In the genomic region with DNA sequence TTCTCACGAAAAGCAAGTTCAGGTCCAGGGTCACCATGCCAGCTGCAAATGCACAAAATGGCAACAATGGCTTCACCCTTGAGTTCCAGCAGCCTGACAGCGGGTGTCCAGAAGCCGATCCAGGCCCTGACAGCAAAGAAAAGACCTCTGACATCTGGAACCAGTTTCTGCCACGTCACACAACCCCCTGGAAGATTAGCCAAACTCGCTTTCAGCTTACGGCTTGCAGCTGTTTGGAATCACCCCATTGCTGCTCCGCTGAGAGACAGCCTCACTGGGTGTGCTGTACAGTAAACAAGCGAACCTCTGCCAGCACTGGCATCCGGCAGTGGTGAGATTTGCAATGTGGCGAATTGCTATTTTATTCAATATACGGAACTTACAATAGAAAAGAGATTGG, we compare ENCODE assay signal across 9 mouse cellular contexts. TPM values are rescaled to one million over a fixed set of nuclear protein-coding genes. Genes with fewer than 3 reads are reported as not detected.
DNase-seq lines count a peak whose midpoint lies in the region; ATAC-seq and TF ChIP-seq lines count a peak whose summit lies in the region.
"Had no signal": no experiment of that assay in that cellular context is flagged by ENCODE, and none has a peak within 500 bp of the region (broad histone marks: within the 10 kb centered on the region; RNA-seq: fewer than 3 reads in every experiment).

No protein-coding gene starts in this region.

- WGBS in forebrain, embryonic 14.5 days, result 85% methylated on average over 11 of the region's 11 CpGs
- WGBS in forebrain, embryonic 11.5 days, result 67% methylated on average over 11 of the region's 11 CpGs
- 48% methylated on average over 11 of the region's 11 CpGs for WGBS in lung, embryonic 16.5 days

- H3K9ac ChIP-seq in forebrain, embryonic 14.5 days (ENCODE audit: low read length), result no peak overlapping the region
- H3K9ac ChIP-seq in forebrain, embryonic 11.5 days (ENCODE audit: low read length), result no peak overlapping the region
- no peak overlapping the region for H3K9ac ChIP-seq in lung, embryonic 16.5 days (ENCODE audit: low read length)
- H3K9ac ChIP-seq: liver, embryonic 15.5 days had no signal

- DNase-seq in forebrain, embryonic 14.5 days (ENCODE audit: low spot score), result peak; percentile 31
- no peak for DNase-seq in forebrain, embryonic 11.5 days (ENCODE audit: low spot score)
- peak; percentile 59 for DNase-seq in heart, postnatal 25 days (ENCODE audit: low spot score)
- no peak for DNase-seq in spleen, postnatal 36 days (ENCODE audit: low spot score in 2 of 2)
- no peak for DNase-seq in left cerebral cortex, postnatal 36 days (ENCODE audit: low spot score in 2 of 2)

- H3K27ac ChIP-seq in forebrain, embryonic 14.5 days (ENCODE audit: low read depth, low read length), result no peak overlapping the region
- no peak overlapping the region for H3K27ac ChIP-seq in forebrain, embryonic 11.5 days (ENCODE audit: low read depth, low read length)
- H3K27ac ChIP-seq in embryonic fibroblast, embryonic 13.5 days (ENCODE audit: insufficient read depth, low read length), result peak overlapping the region; percentile 89
- peak overlapping the region; percentile 87 for H3K27ac ChIP-seq in lung, embryonic 16.5 days (ENCODE audit: low read length)
- H3K27ac ChIP-seq: liver, embryonic 15.5 days had no signal

- H3K36me3 ChIP-seq in forebrain, embryonic 14.5 days (ENCODE audit: control insufficient read depth, insufficient read depth, low read length), result no peaks in the 10 kb centered on the region
- H3K36me3 ChIP-seq in forebrain, embryonic 11.5 days (ENCODE audit: control insufficient read depth, insufficient read depth, low read length), result no peaks in the 10 kb centered on the region
- no peaks in the 10 kb centered on the region for H3K36me3 ChIP-seq in lung, embryonic 16.5 days (ENCODE audit: control insufficient read depth, insufficient read depth, low read length)
- H3K36me3 ChIP-seq: liver, embryonic 15.5 days had no signal

- intact Hi-C loops in heart, postnatal 25 days (cut with DNase I), result loop anchor here (5.0 to 10.0 kb wide), 3 partner anchors 32 to 335 kb away; no protein-coding TSS in a partner anchor
- intact Hi-C loops in left cerebral cortex, postnatal 36 days (cut with DNase I), result loop anchor here (5.0 kb wide), 1 partner anchor 62 kb away; no protein-coding TSS in a partner anchor

- TF ChIP-seq CTCF in embryonic fibroblast, embryonic 13.5 days (IDR thresholded peaks at IDR 0.05; ENCODE audit: borderline replicate concordance, insufficient read depth, low read length), result no peak

- H3K4me3 ChIP-seq in forebrain, embryonic 14.5 days (ENCODE audit: low read depth, low read length), result no peak overlapping the region
- H3K4me3 ChIP-seq in forebrain, embryonic 11.5 days (ENCODE audit: low read depth, low read length), result no peak overlapping the region
- no peak overlapping the region for H3K4me3 ChIP-seq in embryonic fibroblast, embryonic 13.5 days (ENCODE audit: insufficient read depth, low read length)
- H3K4me3 ChIP-seq in lung, embryonic 16.5 days (ENCODE audit: low read length), result no peak overlapping the region
- H3K4me3 ChIP-seq: liver, embryonic 15.5 days had no signal

- peaks cover 7% of the 10 kb centered on the region; the same call in 1 of the 2 replicates for H3K4me1 ChIP-seq in forebrain, embryonic 14.5 days (ENCODE audit: control insufficient read depth, insufficient read depth, low read length)
- H3K4me1 ChIP-seq in forebrain, embryonic 11.5 days (replicated peaks; ENCODE audit: control insufficient read depth, insufficient read depth, low read length), result peaks cover 9% of the 10 kb centered on the region
- H3K4me1 ChIP-seq in embryonic fibroblast, embryonic 13.5 days (ENCODE audit: control insufficient read depth, insufficient read depth, low read length), result peaks cover 36% of the 10 kb centered on the region
- peaks cover 41% of the 10 kb centered on the region for H3K4me1 ChIP-seq in lung, embryonic 16.5 days (replicated peaks; ENCODE audit: control insufficient read depth, insufficient read depth, low read length)

- ATAC-seq in forebrain, embryonic 14.5 days, result no peak
- no peak for ATAC-seq in forebrain, embryonic 11.5 days (replicated peaks; ENCODE audit: low FRiP score)
- ATAC-seq in lung, embryonic 16.5 days (ENCODE audit: low read depth), result peak; percentile 83
- ATAC-seq in cerebellum, adult (ENCODE audit: insufficient number of reproducible peaks, low FRiP score, low TSS enrichment), result no peak

- H3K27me3 ChIP-seq in forebrain, embryonic 14.5 days (replicated peaks; ENCODE audit: control insufficient read depth, insufficient read depth, low read length), result no peaks in the 10 kb centered on the region
- H3K27me3 ChIP-seq in forebrain, embryonic 11.5 days (ENCODE audit: control insufficient read depth, insufficient read depth, low read length), result no peaks in the 10 kb centered on the region
- no peaks in the 10 kb centered on the region for H3K27me3 ChIP-seq in lung, embryonic 16.5 days (ENCODE audit: control insufficient read depth, insufficient read depth, low read depth, low read length)
- H3K27me3 ChIP-seq: liver, embryonic 15.5 days had no signal

- H3K9me3 ChIP-seq in forebrain, embryonic 14.5 days (replicated peaks; ENCODE audit: control insufficient read depth, low read length), result no peaks in the 10 kb centered on the region
- H3K9me3 ChIP-seq in forebrain, embryonic 11.5 days (ENCODE audit: control insufficient read depth, low read length), result no peaks in the 10 kb centered on the region
- no peaks in the 10 kb centered on the region for H3K9me3 ChIP-seq in lung, embryonic 16.5 days (ENCODE audit: control insufficient read depth, low read length)
- H3K9me3 ChIP-seq: liver, embryonic 15.5 days had no signal

- H3K4me2 ChIP-seq in forebrain, embryonic 14.5 days (ENCODE audit: low read length), result no peak overlapping the region
- no peak overlapping the region for H3K4me2 ChIP-seq in forebrain, embryonic 11.5 days (ENCODE audit: low read depth, low read length, severe bottlenecking)
- H3K4me2 ChIP-seq in lung, embryonic 16.5 days (ENCODE audit: low read depth, low read length), result no peak overlapping the region
- H3K4me2 ChIP-seq: liver, embryonic 15.5 days had no signal

- TF ChIP-seq POLR2A in embryonic fibroblast, embryonic 13.5 days (IDR thresholded peaks at IDR 0.05; ENCODE audit: low read depth, low read length), result no peak

RNA-seq across cellular contexts. Expression of a gene that starts 18.8 kb away (rescaled TPM):
- polyA plus RNA-seq in forebrain, embryonic 14.5 days (2014; fragmentation: Nextera tagmentation; extraction: Ambion mirVana), result 3.5 and 3.8 TPM in 2 replicates
- 6.2 and 8.0 TPM in 2 replicates for polyA plus RNA-seq in forebrain, embryonic 11.5 days (2014; fragmentation: Nextera tagmentation; extraction: Ambion mirVana)
- 12.6 and 15.5 TPM in 2 replicates for polyA plus RNA-seq in embryonic fibroblast, embryonic 13.5 days (2011; ENCODE audit: insufficient read length, low read depth, missing spikeins)
- total RNA-seq in heart, postnatal 25 days (2021), result 1 to 10 TPM; 1.6 to 3.3 TPM
- polyA plus RNA-seq in lung, embryonic 16.5 days (2015; fragmentation: Nextera tagmentation; extraction: Ambion mirVana), result 8.6 and 9.3 TPM in 2 replicates
- total RNA-seq in left cerebral cortex, postnatal 36 days (2021), result 1 to 10 TPM; 1.2 to 2.3 TPM

Comparison
In these comparisons a context has a peak if more than half of its experiments do, and no peak if none do; other contexts are left out.
1. DNase-seq: peak in forebrain, embryonic 14.5 days (single experiment) and heart, postnatal 25 days (single experiment); none in forebrain, embryonic 11.5 days (single experiment), spleen, postnatal 36 days (0 of 2) and left cerebral cortex, postnatal 36 days (0 of 2).
2. H3K27ac ChIP-seq: peak in embryonic fibroblast, embryonic 13.5 days (single experiment) and lung, embryonic 16.5 days (single experiment); none in forebrain, embryonic 14.5 days (single experiment) and forebrain, embryonic 11.5 days (single experiment).